Mouse (Mus musculus) E14TG2a.4 (cell line): ENCODE results near the gene Krt73.

Experiments
- CTCF ChIP-seq: conservative IDR thresholded peaks from 2 replicates; pipeline ENCODE4 v1.5.1; 2014; ENCODE audit warnings: low read length
- NANOG ChIP-seq: IDR thresholded peaks from 2 replicates; pipeline ENCODE4 v1.6.1; 2014; ENCODE audit warnings: borderline replicate concordance, low read length, mixed read lengths

DNA sequence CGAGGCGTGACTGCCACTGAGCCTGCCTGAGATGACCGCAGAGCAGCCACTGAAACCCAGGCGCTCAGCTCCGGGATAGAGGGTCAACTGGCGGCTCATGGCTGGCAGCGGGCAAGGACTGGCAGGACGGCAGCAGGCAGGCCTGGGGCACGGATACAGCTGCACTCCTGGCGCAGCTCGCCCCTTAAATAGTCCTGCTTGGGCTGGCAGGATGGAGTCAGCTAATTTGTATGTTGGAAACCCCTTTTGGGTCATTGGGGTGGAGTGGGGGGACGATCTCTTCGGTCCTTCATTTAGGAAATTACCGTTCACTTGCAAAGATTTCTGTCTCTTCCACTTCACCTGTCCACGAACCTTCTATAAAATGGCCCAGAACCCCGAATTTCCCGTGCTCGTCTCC, 15.8 kb downstream of the Krt73 start, which contains the start of gene Krt72:
- TF ChIP-seq CTCF (no peak), NANOG (no peak)
